Mouse (Mus musculus) stomach, postnatal 0 days (tissue): ENCODE measurements around the gene Dcun1d2.

Source experiments
- CTCF ChIP-seq: IDR thresholded peaks from 2 replicates; pipeline ENCODE4 v1.5.1; 2016; ENCODE audit warnings: antibody characterized with exemption, low read depth, mild to moderate bottlenecking, moderate library complexity
- EP300 ChIP-seq: optimal IDR thresholded peaks from 2 replicates; pipeline ENCODE3; 2016; ENCODE audit warnings: antibody characterized with exemption

- TF ChIP-seq CTCF, result peak; percentile 93
- no peak for TF ChIP-seq EP300
Observed at GRCm38 (mm10) chr8:13213479-13214268, 74.3 kb downstream of the Dcun1d2 start.
